Mouse (Mus musculus): Measurements from ENCODE around the gene Nup160.

DNA sequence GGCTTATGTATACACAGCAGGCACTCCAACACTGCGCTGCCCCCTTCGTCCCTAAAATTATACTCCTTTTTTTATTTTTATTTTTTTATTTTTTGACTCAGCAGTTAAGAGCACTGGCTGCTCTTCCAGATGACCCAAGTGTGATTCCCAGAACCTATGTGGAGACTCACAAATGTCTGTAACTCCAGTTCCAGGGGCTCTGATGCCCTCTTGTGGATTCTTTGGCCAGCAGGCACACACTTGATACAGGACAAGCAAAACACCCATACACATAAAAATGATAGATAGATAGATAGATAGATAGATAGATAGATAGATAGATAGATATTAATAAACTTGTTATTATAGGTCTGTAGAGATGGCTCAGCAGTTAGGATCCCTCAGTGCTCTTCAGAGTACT, 2.5 kb upstream of the Nup160 start:
- TF ChIP-seq CTCF (IDR thresholded peaks at IDR 0.05; ENCODE audit: low read depth) (no peak; the same call in 1 of the 2 replicates), EP300 (IDR thresholded peaks at IDR 0.05; ENCODE audit: low read depth) (no peak)
